Mouse (Mus musculus) erythroblast, embryonic 14.5 days (primary cell): ENCODE data around the gene Gldc.

Source experiments
- GATA1 ChIP-seq: IDR thresholded peaks from 2 replicates; pipeline ENCODE4 v1.6.1; 2012; ENCODE audit warnings: low read length, inconsistent platforms, mixed read lengths
- TAL1 ChIP-seq: IDR thresholded peaks from 3 replicates; pipeline ENCODE4 v1.6.1; 2012; ENCODE audit warnings: low read length, inconsistent platforms, mixed read lengths

DNA sequence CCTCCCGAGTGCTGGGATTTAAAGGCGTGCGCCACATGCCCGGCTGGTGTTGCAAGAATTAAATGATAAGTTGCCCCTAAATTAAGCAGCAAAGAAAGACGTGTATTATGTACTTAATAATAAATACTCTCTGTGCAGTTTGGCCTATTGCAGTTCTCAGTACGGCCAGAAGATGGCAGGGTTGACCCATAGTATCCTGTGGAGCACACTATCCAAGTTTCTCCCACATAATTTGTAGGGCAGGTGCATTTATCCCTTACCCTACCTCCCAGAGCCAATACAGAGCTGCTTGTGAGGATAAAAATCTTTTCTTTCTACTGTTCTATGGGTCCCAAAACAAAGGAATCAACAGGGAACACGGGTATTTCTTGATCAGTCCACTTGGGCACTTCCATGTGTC is 42.1 kb upstream of the Gldc start:
- TF ChIP-seq GATA1, result no peak
- TF ChIP-seq TAL1, result no peak
